Mouse (Mus musculus) liver, adult 2 months (tissue): ENCODE results near the gene Cd109.

Experiments used
- CTCF ChIP-seq: fragments of 200-500 bp; IDR thresholded peaks from 2 replicates; pipeline ENCODE4 v1.5.1; 2011; ENCODE audit warnings: low read depth, low read length, control low read depth
- POLR2A ChIP-seq: fragments of 200-500 bp; IDR thresholded peaks from 2 replicates; pipeline ENCODE4 v1.6.1; 2011; ENCODE audit warnings: low read length, control low read depth; ENCODE audit not compliant: insufficient read depth; ENCODE audit errors: extremely low read depth

- TF ChIP-seq CTCF, result no peak
- TF ChIP-seq POLR2A, result no peak
Measured at GRCm38 (mm10) chr9:78735519-78735918, 120.2 kb downstream of the Cd109 start.
